Mouse (Mus musculus) lung, embryonic 14.5 days (tissue): Measurements from ENCODE around the gene Gm20708. TPM values are rescaled to one million over a fixed set of nuclear protein-coding genes. Genes with fewer than 3 reads are reported as not detected.

Experiments
- ATAC-seq: fragments of 200-750 bp; cut with Nextera tagmentation; 2 replicates; pipeline ENCODE4 v1.8.0; 2017; ENCODE audit warnings: mild to moderate bottlenecking, moderate TSS enrichment, moderate library complexity; ENCODE audit not compliant: insufficient read depth
- DNase-seq: peaks from one replicate; pipeline ENCODE4 v3.0.0-alpha.2; 2015
- H3K27ac ChIP-seq: fragments of 300-500 bp; sonication (generic); 2 replicates; pipeline ENCODE4 v1.5.1; 2014; ENCODE audit warnings: low read depth, mild to moderate bottlenecking, moderate library complexity
- H3K27me3 ChIP-seq: fragments of 300-500 bp; sonication (generic); 2 replicates; pipeline ENCODE4 v1.6.1; 2014; ENCODE audit warnings: low read length, control low read depth; ENCODE audit not compliant: insufficient read depth
- H3K36me3 ChIP-seq: fragments of 300-500 bp; sonication (generic); 2 replicates; pipeline ENCODE4 v1.6.1; 2014; ENCODE audit warnings: control low read depth; ENCODE audit not compliant: insufficient read depth
- H3K4me1 ChIP-seq: fragments of 300-500 bp; sonication (generic); 2 replicates; pipeline ENCODE4 v1.6.1; 2014; ENCODE audit warnings: antibody characterized with exemption, control low read depth; ENCODE audit not compliant: insufficient read depth
- H3K4me2 ChIP-seq: fragments of 300-500 bp; sonication (generic); 2 replicates; pipeline ENCODE4 v1.6.1; 2014; ENCODE audit warnings: mild to moderate bottlenecking
- H3K4me3 ChIP-seq: fragments of 300-500 bp; sonication (generic); 2 replicates; pipeline ENCODE4 v1.5.1; 2014; ENCODE audit warnings: low read depth, low read length
- H3K9ac ChIP-seq: fragments of 300-500 bp; sonication (generic); 2 replicates; pipeline ENCODE4 v1.6.1; 2014
- H3K9me3 ChIP-seq: fragments of 300-500 bp; sonication (generic); 2 replicates; pipeline ENCODE4 v1.6.1; 2016; ENCODE audit warnings: low read depth, low read length, control low read depth
- CTCF ChIP-seq: IDR thresholded peaks from 2 replicates; pipeline ENCODE4 v1.5.1; 2016; ENCODE audit warnings: antibody characterized with exemption, low read depth
- WGBS: fragments of 180-500 bp; shearing (Covaris S2); extraction: QIAGEN DNeasy Blood & Tissue Kit; methylation state at CpG from one replicate; pipeline ENCODE4 v1.1.7; 2014; 5-methylcytosine and 5-hydroxymethylcytosine counted together
- polyA plus RNA-seq: library from polyadenylated mRNA; unstranded; fragments of >200 nt; fragmentation: Nextera tagmentation; extraction: Ambion mirVana; gene quantifications from 2 replicates; pipeline ENCODE4 v1.2.1, GENCODE M21; 2014

The Gm20708 gene
- polyA plus RNA-seq, 1 experiment from 2014 or later, result 0.30 TPM

- H3K4me3 ChIP-seq, result no peak overlapping the region
- no peaks in the 10 kb centered on the region for H3K27me3 ChIP-seq
- H3K9me3 ChIP-seq, result no peaks in the 10 kb centered on the region
- H3K4me2 ChIP-seq, result no peak overlapping the region
- H3K9ac ChIP-seq, result no peak overlapping the region
- TF ChIP-seq CTCF, result no peak
- WGBS, result 67% methylated on average over 20 of the region's 20 CpGs
- H3K4me1 ChIP-seq, result no peaks in the 10 kb centered on the region
- H3K36me3 ChIP-seq, result peaks cover 23% of the 10 kb centered on the region
- no peak overlapping the region; the same call in 1 of the 2 replicates for H3K27ac ChIP-seq
- DNase-seq, result no peak
- ATAC-seq, result no peak
Measured at GRCm38 (mm10) chr11:117768725-117769682, 40.5 kb upstream of the Gm20708 start.

GRCm38 (mm10) chr11:117769683-117770047, 39.8 kb upstream of the Gm20708 start:
- Histone ChIP-seq H3K36me3 (peaks cover 17% of the 10 kb centered on the region), H3K4me2 (no peak overlapping the region), H3K27me3 (no peaks in the 10 kb centered on the region), H3K4me3 (no peak overlapping the region), H3K9me3 (no peaks in the 10 kb centered on the region), H3K4me1 (no peaks in the 10 kb centered on the region), H3K9ac (no peak overlapping the region), H3K27ac (no peak overlapping the region)
- ATAC-seq, result no peak
- TF ChIP-seq CTCF, result no peak
- peak; percentile 5 for DNase-seq
- 78% methylated on average over 7 of the region's 7 CpGs for WGBS

- DNase-seq (peak; percentile 13), ATAC-seq (no peak)
- no peak for TF ChIP-seq CTCF
- Histone ChIP-seq H3K9ac (no peak overlapping the region), H3K4me1 (no peaks in the 10 kb centered on the region), H3K4me2 (no peak overlapping the region), H3K27ac (no peak overlapping the region), H3K36me3 (peaks cover 11% of the 10 kb centered on the region; the same call in 1 of the 2 replicates), H3K4me3 (no peak overlapping the region), H3K9me3 (no peaks in the 10 kb centered on the region), H3K27me3 (no peaks in the 10 kb centered on the region)
- 69% methylated on average over 10 of the region's 10 CpGs for WGBS
Measured at GRCm38 (mm10) chr11:117770407-117770806, 39.1 kb upstream of the Gm20708 start.

GRCm38 (mm10) chr11:117772352-117772751, 37.1 kb upstream of the Gm20708 start:
- Histone ChIP-seq H3K27ac (no peak overlapping the region), H3K9me3 (no peaks in the 10 kb centered on the region), H3K4me2 (no peak overlapping the region), H3K36me3 (0 out of 2 replicates have a peak, but pooled peaks cover 10% of the 10 kb centered on the region), H3K4me1 (no peaks in the 10 kb centered on the region), H3K4me3 (no peak overlapping the region), H3K27me3 (no peaks in the 10 kb centered on the region), H3K9ac (no peak overlapping the region)
- TF ChIP-seq CTCF, result no peak
- DNase-seq (no peak), ATAC-seq (no peak)
- WGBS, result 94% methylated on average over 7 of the region's 7 CpGs

GRCm38 (mm10) chr11:117774925-117775324, 34.5 kb upstream of the Gm20708 start:
- Histone ChIP-seq H3K4me2 (no peak overlapping the region), H3K27me3 (no peaks in the 10 kb centered on the region), H3K9ac (no peak overlapping the region), H3K4me1 (peaks cover 9% of the 10 kb centered on the region; the same call in 1 of the 2 replicates), H3K4me3 (no peak overlapping the region), H3K9me3 (no peaks in the 10 kb centered on the region), H3K36me3 (0 out of 2 replicates have a peak, but pooled peaks cover 16% of the 10 kb centered on the region), H3K27ac (no peak overlapping the region)
- DNase-seq (no peak), ATAC-seq (no peak)
- no peak for TF ChIP-seq CTCF
- WGBS, result 85% methylated on average over 10 of the region's 10 CpGs

- ATAC-seq (no peak), DNase-seq (no peak)
- H3K36me3 ChIP-seq, result 0 out of 2 replicates have a peak, but pooled peaks cover 16% of the 10 kb centered on the region
- TF ChIP-seq CTCF, result no peak
- no peak overlapping the region for H3K27ac ChIP-seq
- no peak overlapping the region for H3K4me3 ChIP-seq
- H3K4me1 ChIP-seq, result peaks cover 15% of the 10 kb centered on the region
- H3K9me3 ChIP-seq, result no peaks in the 10 kb centered on the region
- 88% methylated on average over 13 of the region's 13 CpGs for WGBS
- no peaks in the 10 kb centered on the region for H3K27me3 ChIP-seq
- H3K9ac ChIP-seq, result no peak overlapping the region
- H3K4me2 ChIP-seq, result no peak overlapping the region
Measured at GRCm38 (mm10) chr11:117775540-117775939, 33.9 kb upstream of the Gm20708 start.

- WGBS, result 89% methylated on average over 14 of the region's 14 CpGs
- 0 out of 2 replicates have a peak, but pooled peaks cover 16% of the 10 kb centered on the region for H3K36me3 ChIP-seq
Measured at GRCm38 (mm10) chr11:117776085-117776792, 33.2 kb upstream of the Gm20708 start.

More at GRCm38 (mm10) chr11:117776085-117776792, 33.2 kb upstream of the Gm20708 start:
- Histone ChIP-seq H3K27ac (no peak overlapping the region), H3K4me1 (peaks cover 22% of the 10 kb centered on the region), H3K4me3 (no peak overlapping the region), H3K4me2 (no peak overlapping the region), H3K27me3 (no peaks in the 10 kb centered on the region), H3K9ac (no peak overlapping the region), H3K9me3 (no peaks in the 10 kb centered on the region)
- no peak for ATAC-seq
- no peak for TF ChIP-seq CTCF
- no peak for DNase-seq
